Mouse (Mus musculus) thymus, adult 2 months (tissue): ENCODE data around the gene Itgb4.

Experiments used
- CTCF ChIP-seq: fragments of 200-500 bp; IDR thresholded peaks from 2 replicates; pipeline ENCODE4 v1.5.1; 2012; ENCODE audit warnings: mild to moderate bottlenecking, control low read depth, low read length, moderate library complexity, borderline replicate concordance; ENCODE audit not compliant: control insufficient read depth, poor library complexity, insufficient read depth; ENCODE audit errors: extremely low read depth
- POLR2A ChIP-seq: fragments of 200-500 bp; IDR thresholded peaks from 2 replicates; pipeline ENCODE4 v1.6.1; 2012; ENCODE audit warnings: mild to moderate bottlenecking, low read length, control low read depth, moderate library complexity; ENCODE audit not compliant: control insufficient read depth, poor library complexity, insufficient read depth; ENCODE audit errors: extremely low read depth

GRCm38 (mm10) chr11:115974309-115975082, at the start of gene Itgb4:
- TF ChIP-seq POLR2A (peak; percentile 46; the same call in 1 of the 2 replicates), CTCF (peak; percentile 40; the same call in 1 of the 2 replicates)
